Mouse (Mus musculus): ENCODE measurements around the gene Foxp1.

Foxp1 gene

GRCm38 (mm10) chr6:99028161-99028988, 494.1 kb downstream of the Foxp1 start:
- peak; percentile 68 for ATAC-seq (ENCODE audit: low TSS enrichment)

- peak; percentile 28 for ATAC-seq (ENCODE audit: low TSS enrichment)
Observed at GRCm38 (mm10) chr6:99027542-99028160, 494.9 kb downstream of the Foxp1 start.

GRCm38 (mm10) chr6:99026635-99027541, 495.6 kb downstream of the Foxp1 start:
- ATAC-seq (ENCODE audit: low TSS enrichment): peak; percentile 10; the same call in 1 of the 2 replicates

GRCm38 (mm10) chr6:99026040-99026439, 496.5 kb downstream of the Foxp1 start:
- ATAC-seq (ENCODE audit: low TSS enrichment): no peak

- no peak for ATAC-seq (ENCODE audit: low TSS enrichment)
Observed at GRCm38 (mm10) chr6:99024588-99024987, 497.9 kb downstream of the Foxp1 start.

GRCm38 (mm10) chr6:99020570-99021444, 501.7 kb downstream of the Foxp1 start:
- no peak for ATAC-seq (ENCODE audit: low TSS enrichment)

GRCm38 (mm10) chr6:99019716-99020115, 502.8 kb downstream of the Foxp1 start:
- ATAC-seq (ENCODE audit: low TSS enrichment): no peak

- no peak for ATAC-seq (ENCODE audit: low TSS enrichment)
Observed at GRCm38 (mm10) chr6:99019266-99019665, 503.3 kb downstream of the Foxp1 start.

- peak; percentile 83 for ATAC-seq (ENCODE audit: low TSS enrichment)
Observed at GRCm38 (mm10) chr6:99013866-99014502, 508.5 kb downstream of the Foxp1 start.

GRCm38 (mm10) chr6:99013119-99013865, 509.2 kb downstream of the Foxp1 start:
- ATAC-seq (ENCODE audit: low TSS enrichment): no peak

GRCm38 (mm10) chr6:99011895-99012584, 510.5 kb downstream of the Foxp1 start:
- no peak for ATAC-seq (ENCODE audit: low TSS enrichment)

- ATAC-seq (ENCODE audit: low TSS enrichment): no peak
Observed at GRCm38 (mm10) chr6:99009771-99010170, 512.8 kb downstream of the Foxp1 start.

- ATAC-seq (ENCODE audit: low TSS enrichment): no peak
Observed at GRCm38 (mm10) chr6:99008565-99008964, 514.0 kb downstream of the Foxp1 start.

GRCm38 (mm10) chr6:99007542-99007941, 515.0 kb downstream of the Foxp1 start:
- no peak for ATAC-seq (ENCODE audit: low TSS enrichment)

- no peak for ATAC-seq (ENCODE audit: low TSS enrichment)
Observed at GRCm38 (mm10) chr6:99004255-99004997, 518.1 kb downstream of the Foxp1 start.

- ATAC-seq (ENCODE audit: low TSS enrichment): no peak
Observed at GRCm38 (mm10) chr6:99003108-99003709, 519.3 kb downstream of the Foxp1 start.

GRCm38 (mm10) chr6:99001637-99002036, 520.9 kb downstream of the Foxp1 start:
- ATAC-seq (ENCODE audit: low TSS enrichment): no peak

Data from frontal cortex, adult (tissue).